Mouse (Mus musculus) liver, embryonic 13.5 days (tissue): ENCODE measurements at regions not wholly inside any gene's neighbourhood (a gene's known extent, or its start where the extent isn't known, plus 50 kb on each side); places are given as distances from the start of the nearest gene placed in this dataset.

ENCODE experiments used
- ATAC-seq: fragments of 200-750 bp; cut with Nextera tagmentation; 2 replicates; pipeline ENCODE4 v1.8.0; 2017; ENCODE audit warnings: low read depth, mild to moderate bottlenecking, moderate number of reproducible peaks, moderate library complexity
- DNase-seq: peaks from one replicate; pipeline ENCODE4 v3.0.0; 2022
- H3K27ac ChIP-seq: fragments of 300-500 bp; sonication (generic); 2 replicates; pipeline ENCODE4 v1.5.1; 2015; ENCODE audit warnings: moderate library complexity, mild to moderate bottlenecking, inconsistent platforms
- H3K27me3 ChIP-seq: fragments of 300-500 bp; sonication (generic); 2 replicates; pipeline ENCODE4 v1.6.1; 2015; ENCODE audit warnings: mild to moderate bottlenecking, inconsistent platforms
- H3K36me3 ChIP-seq: fragments of 300-500 bp; sonication (generic); 2 replicates; pipeline ENCODE4 v1.6.1; 2015; ENCODE audit warnings: mild to moderate bottlenecking, inconsistent platforms
- H3K4me1 ChIP-seq: fragments of 300-500 bp; sonication (generic); replicated peaks from 2 replicates; pipeline ENCODE4 v1.6.1; 2015; ENCODE audit warnings: inconsistent platforms
- H3K4me2 ChIP-seq: fragments of 300-500 bp; sonication (generic); 2 replicates; pipeline ENCODE4 v1.6.1; 2015; ENCODE audit warnings: inconsistent platforms, mild to moderate bottlenecking, moderate library complexity
- H3K4me3 ChIP-seq: fragments of 300-500 bp; sonication (generic); replicated peaks from 2 replicates; pipeline ENCODE4 v1.5.1; 2015; ENCODE audit warnings: mild to moderate bottlenecking, inconsistent platforms
- H3K9ac ChIP-seq: fragments of 300-500 bp; sonication (generic); 2 replicates; pipeline ENCODE4 v1.6.1; 2015; ENCODE audit warnings: mild to moderate bottlenecking, inconsistent platforms
- H3K9me3 ChIP-seq: fragments of 300-500 bp; sonication (generic); replicated peaks from 2 replicates; pipeline ENCODE4 v1.6.1; 2016; ENCODE audit warnings: inconsistent platforms
- WGBS: fragments of 180-500 bp; shearing (Covaris S2); methylation state at CpG from one replicate; pipeline ENCODE4 v1.1.7; 2015; ENCODE audit not compliant: insufficient replicate concordance; 5-methylcytosine and 5-hydroxymethylcytosine counted together

- H3K4me3 ChIP-seq, result no peak overlapping the region
- H3K4me2 ChIP-seq, result no peak overlapping the region
- H3K9ac ChIP-seq, result no peak overlapping the region
- DNase-seq, result no peak
- H3K27me3 ChIP-seq, result peaks cover 6% of the 10 kb centered on the region; the same call in 1 of the 2 replicates
- no peaks in the 10 kb centered on the region for H3K36me3 ChIP-seq
- 68% methylated on average over 5 of the region's 5 CpGs for WGBS
- H3K27ac ChIP-seq, result no peak overlapping the region
- ATAC-seq, result no peak
- no peaks in the 10 kb centered on the region for H3K9me3 ChIP-seq
- no peaks in the 10 kb centered on the region for H3K4me1 ChIP-seq
These were observed 63.6 kb downstream of the Hif1an start for GRCm38 (mm10) chr19:44626261-44626660.

GRCm38 (mm10) chr19:44629705-44630104, 67.1 kb downstream of the Hif1an start:
- H3K36me3 ChIP-seq, result no peaks in the 10 kb centered on the region
- ATAC-seq (no peak), DNase-seq (no peak)
- whole genome bisulfite sequencing, result 50% methylated on average over 7 of the region's 7 CpGs
- peaks cover 10% of the 10 kb centered on the region; the same call in 1 of the 2 replicates for H3K27me3 ChIP-seq
- H3K4me2 ChIP-seq, result no peak overlapping the region
- H3K9ac ChIP-seq, result no peak overlapping the region
- no peaks in the 10 kb centered on the region for H3K9me3 ChIP-seq
- H3K27ac ChIP-seq, result no peak overlapping the region
- H3K4me1 ChIP-seq, result no peaks in the 10 kb centered on the region
- no peak overlapping the region for H3K4me3 ChIP-seq

- Histone ChIP-seq H3K4me3 (no peak overlapping the region), H3K27ac (no peak overlapping the region)
- DNase-seq, result no peak
These were observed 68.8 kb downstream of the Hif1an start for GRCm38 (mm10) chr19:44631356-44632007.

GRCm38 (mm10) chr19:44637145-44637719, 74.6 kb downstream of the Hif1an start:
- ATAC-seq (no peak), DNase-seq (no peak)
- H3K4me3 ChIP-seq, result no peak overlapping the region
- no peak overlapping the region for H3K4me2 ChIP-seq
- H3K27me3 ChIP-seq, result peaks cover 50% of the 10 kb centered on the region
- 53% methylated on average over 9 of the region's 9 CpGs for WGBS
- no peak overlapping the region for H3K27ac ChIP-seq
- no peaks in the 10 kb centered on the region for H3K36me3 ChIP-seq
- no peaks in the 10 kb centered on the region for H3K9me3 ChIP-seq
- H3K4me1 ChIP-seq, result no peaks in the 10 kb centered on the region
- H3K9ac ChIP-seq, result no peak overlapping the region

More at GRCm38 (mm10) chr19:44631356-44632007, 68.8 kb downstream of the Hif1an start:
- Histone ChIP-seq H3K4me1 (no peaks in the 10 kb centered on the region), H3K36me3 (no peaks in the 10 kb centered on the region), H3K27me3 (peaks cover 10% of the 10 kb centered on the region; the same call in 1 of the 2 replicates), H3K9ac (no peak overlapping the region), H3K9me3 (no peaks in the 10 kb centered on the region), H3K4me2 (no peak overlapping the region)
- WGBS, result 71% methylated on average over 19 of the region's 19 CpGs
- no peak for ATAC-seq

- H3K4me1 ChIP-seq, result no peaks in the 10 kb centered on the region
- DNase-seq (no peak), ATAC-seq (no peak)
- peak overlapping the region; percentile 23; the same call in 1 of the 2 replicates for H3K4me2 ChIP-seq
- no peak overlapping the region for H3K4me3 ChIP-seq
- no peaks in the 10 kb centered on the region for H3K9me3 ChIP-seq
- H3K27me3 ChIP-seq, result peaks cover 66% of the 10 kb centered on the region
- no peaks in the 10 kb centered on the region for H3K36me3 ChIP-seq
- no peak overlapping the region for H3K27ac ChIP-seq
- H3K9ac ChIP-seq, result no peak overlapping the region
- under 1% methylated on average over 26 of the region's 26 CpGs for WGBS
These were observed 77.4 kb downstream of the Hif1an start for GRCm38 (mm10) chr19:44640021-44640420.

- no peak overlapping the region for H3K27ac ChIP-seq
- no peaks in the 10 kb centered on the region for H3K36me3 ChIP-seq
- 0 out of 2 replicates have a peak overlapping the region, but pooled peaks have one; percentile 23 for H3K4me2 ChIP-seq
- DNase-seq (no peak), ATAC-seq (no peak)
- 0% methylated on average over 1 of the region's 1 CpGs for WGBS
- H3K9me3 ChIP-seq, result no peaks in the 10 kb centered on the region
- no peak overlapping the region for H3K9ac ChIP-seq
- H3K27me3 ChIP-seq, result peaks cover 66% of the 10 kb centered on the region
- no peaks in the 10 kb centered on the region for H3K4me1 ChIP-seq
- H3K4me3 ChIP-seq, result no peak overlapping the region
These were observed 77.9 kb downstream of the Hif1an start for GRCm38 (mm10) chr19:44640551-44640950.

- H3K4me2 ChIP-seq, result no peak overlapping the region
- ATAC-seq, result no peak
- no peak for DNase-seq
- H3K4me3 ChIP-seq, result no peak overlapping the region
- no peak overlapping the region for H3K9ac ChIP-seq
- peaks cover 70% of the 10 kb centered on the region for H3K27me3 ChIP-seq
- no peaks in the 10 kb centered on the region for H3K36me3 ChIP-seq
- H3K27ac ChIP-seq, result no peak overlapping the region
- H3K9me3 ChIP-seq, result no peaks in the 10 kb centered on the region
- 33% methylated on average over 4 of the region's 4 CpGs for WGBS
- H3K4me1 ChIP-seq, result no peaks in the 10 kb centered on the region
These were observed 79.6 kb downstream of the Hif1an start for GRCm38 (mm10) chr19:44642294-44642693.

- Histone ChIP-seq H3K27me3 (peaks cover 69% of the 10 kb centered on the region), H3K4me1 (no peaks in the 10 kb centered on the region), H3K9me3 (no peaks in the 10 kb centered on the region), H3K36me3 (no peaks in the 10 kb centered on the region), H3K9ac (no peak overlapping the region), H3K4me3 (no peak overlapping the region), H3K27ac (no peak overlapping the region), H3K4me2 (no peak overlapping the region)
- no peak for DNase-seq
- 37% methylated on average over 3 of the region's 3 CpGs for WGBS
- ATAC-seq, result no peak
These were observed 81.7 kb downstream of the Hif1an start for GRCm38 (mm10) chr19:44644376-44644775.

GRCm38 (mm10) chr19:44644929-44645328, 82.3 kb downstream of the Hif1an start:
- H3K4me2 ChIP-seq, result no peak overlapping the region
- no peaks in the 10 kb centered on the region for H3K9me3 ChIP-seq
- H3K36me3 ChIP-seq, result no peaks in the 10 kb centered on the region
- ATAC-seq (peak; percentile 43; the same call in 1 of the 2 replicates), DNase-seq (no peak)
- no peak overlapping the region for H3K9ac ChIP-seq
- H3K27ac ChIP-seq, result no peak overlapping the region
- H3K27me3 ChIP-seq, result peaks cover 69% of the 10 kb centered on the region
- no peaks in the 10 kb centered on the region for H3K4me1 ChIP-seq
- no peak overlapping the region for H3K4me3 ChIP-seq
- 27% methylated on average over 4 of the region's 4 CpGs for WGBS

- Histone ChIP-seq H3K27me3 (peaks cover 69% of the 10 kb centered on the region), H3K4me1 (no peaks in the 10 kb centered on the region), H3K9ac (no peak overlapping the region), H3K9me3 (no peaks in the 10 kb centered on the region), H3K27ac (no peak overlapping the region), H3K4me3 (no peak overlapping the region), H3K36me3 (no peaks in the 10 kb centered on the region), H3K4me2 (no peak overlapping the region)
- 57% methylated on average over 9 of the region's 9 CpGs for WGBS
- ATAC-seq (no peak), DNase-seq (no peak)
These were observed 83.9 kb downstream of the Hif1an start for GRCm38 (mm10) chr19:44646548-44646947.

GRCm38 (mm10) chr19:44649206-44649605, 86.6 kb downstream of the Hif1an start:
- Histone ChIP-seq H3K4me2 (no peak overlapping the region), H3K4me1 (no peaks in the 10 kb centered on the region), H3K9ac (no peak overlapping the region), H3K27ac (no peak overlapping the region), H3K4me3 (no peak overlapping the region), H3K9me3 (no peaks in the 10 kb centered on the region), H3K36me3 (no peaks in the 10 kb centered on the region), H3K27me3 (peaks cover 59% of the 10 kb centered on the region)
- no peak for DNase-seq
- ATAC-seq, result no peak
- WGBS, result 49% methylated on average over 7 of the region's 7 CpGs

GRCm38 (mm10) chr19:44650841-44651240, 88.2 kb downstream of the Hif1an start:
- Histone ChIP-seq H3K27me3 (peaks cover 64% of the 10 kb centered on the region), H3K9ac (no peak overlapping the region), H3K4me1 (no peaks in the 10 kb centered on the region), H3K4me2 (no peak overlapping the region), H3K4me3 (no peak overlapping the region), H3K9me3 (no peaks in the 10 kb centered on the region), H3K27ac (no peak overlapping the region), H3K36me3 (no peaks in the 10 kb centered on the region)
- 21% methylated on average over 2 of the region's 2 CpGs for WGBS
- no peak for DNase-seq
- ATAC-seq, result no peak
